Mouse (Mus musculus): Measurements from ENCODE around the gene Pcdh7. TPM values are rescaled to one million over a fixed set of nuclear protein-coding genes. Genes with fewer than 3 reads are reported as not detected.

The Pcdh7 gene
- total and polyA plus RNA-seq, 3 experiments: not detected

DNA sequence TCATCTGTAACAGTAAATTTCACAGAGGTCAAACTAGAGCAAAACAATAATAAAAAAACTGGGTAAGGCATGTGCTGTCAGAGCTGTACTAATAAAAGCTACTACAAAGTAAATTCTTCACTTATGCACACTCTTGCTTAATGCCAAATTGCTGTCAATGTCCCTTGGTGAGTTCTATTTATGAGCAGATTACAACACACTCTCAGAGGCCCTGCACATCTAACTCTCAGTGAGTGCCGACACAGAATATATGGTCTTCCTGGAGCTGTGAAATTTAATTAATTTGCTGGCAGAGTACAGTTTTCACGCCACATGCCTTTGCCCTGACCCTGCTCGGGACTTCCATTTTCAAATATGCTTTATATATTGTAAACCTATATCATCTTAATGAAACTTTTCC is 227.7 kb downstream of the Pcdh7 start:
- H3K4me1 ChIP-seq (ENCODE audit: control insufficient read depth in 1 of 2, insufficient read depth in 2 of 2, low read length in 2 of 2): no peaks in the 10 kb centered on the region
- TF ChIP-seq ELF1 (IDR thresholded peaks at IDR 0.05; ENCODE audit: low read depth, low read length) (no peak), JUND (IDR thresholded peaks at IDR 0.05; ENCODE audit: low read depth, low read length) (no peak), MEF2A (IDR thresholded peaks at IDR 0.05; ENCODE audit: extremely low read depth, insufficient replicate concordance, low read depth, low read length, poor library complexity, severe bottlenecking) (no peak), ZKSCAN1 (IDR thresholded peaks at IDR 0.05; ENCODE audit: low read depth, low read length) (no peak), POLR2AphosphoS5 (IDR thresholded peaks at IDR 0.05; ENCODE audit: borderline replicate concordance, low read depth, low read length) (no peak), SIN3A (IDR thresholded peaks at IDR 0.05; ENCODE audit: low read length) (no peak), GABPA (IDR thresholded peaks at IDR 0.05; ENCODE audit: low read depth, low read length) (no peak), ETS1 (IDR thresholded peaks at IDR 0.05; ENCODE audit: low read depth, low read length) (no peak), ZMIZ1 (IDR thresholded peaks at IDR 0.05; ENCODE audit: low read depth, low read length) (no peak), NELFE (IDR thresholded peaks at IDR 0.05; ENCODE audit: low read depth, low read length) (no peak), RAD21 (IDR thresholded peaks at IDR 0.05; ENCODE audit: low read depth, low read length) (no peak), TAL1 (IDR thresholded peaks at IDR 0.05; ENCODE audit: low read length) (no peak), BHLHE40 (IDR thresholded peaks at IDR 0.05; ENCODE audit: borderline replicate concordance, low read depth, low read length) (no peak), NRF1 (IDR thresholded peaks at IDR 0.05; ENCODE audit: insufficient read depth, low read depth, low read length, poor library complexity, severe bottlenecking) (no peak), CTCF (IDR thresholded peaks at IDR 0.05 in 2 of 3, conservative IDR thresholded peaks at IDR 0.05 in 1 of 3; ENCODE audit: control insufficient read depth in 1 of 3, insufficient read depth in 1 of 3, low read depth in 2 of 3, low read length in 3 of 3, poor library complexity in 1 of 3, severe bottlenecking in 1 of 3) (no peak), ZC3H11A (IDR thresholded peaks at IDR 0.05; ENCODE audit: low read depth, low read length) (no peak)
- no peaks in the 10 kb centered on the region for H3K27me3 ChIP-seq (ENCODE audit: control insufficient read depth in 1 of 2, insufficient read depth in 2 of 2, low read length in 2 of 2)
- no peak overlapping the region for H3K9ac ChIP-seq (ENCODE audit: control insufficient read depth, low read depth, low read length, poor library complexity, severe bottlenecking)
- H3K36me3 ChIP-seq (ENCODE audit: control insufficient read depth in 1 of 2, insufficient read depth in 2 of 2, low read length in 2 of 2): no peaks in the 10 kb centered on the region
- H3K4me3 ChIP-seq (ENCODE audit: control insufficient read depth in 1 of 2, insufficient read depth in 1 of 2, low read depth in 2 of 2, low read length in 2 of 2): no peak overlapping the region
- no peaks in the 10 kb centered on the region for H3K9me3 ChIP-seq (replicated peaks; ENCODE audit: insufficient read depth, low read length)
- DNase-seq (ENCODE audit: low read depth, low spot score): no peak
- no peak overlapping the region for H3K27ac ChIP-seq (ENCODE audit: control insufficient read depth, low read depth, low read length)
- no peaks in the 10 kb centered on the region for H3K79me2 ChIP-seq (ENCODE audit: control insufficient read depth, insufficient read depth, low read length, poor library complexity)

DNA sequence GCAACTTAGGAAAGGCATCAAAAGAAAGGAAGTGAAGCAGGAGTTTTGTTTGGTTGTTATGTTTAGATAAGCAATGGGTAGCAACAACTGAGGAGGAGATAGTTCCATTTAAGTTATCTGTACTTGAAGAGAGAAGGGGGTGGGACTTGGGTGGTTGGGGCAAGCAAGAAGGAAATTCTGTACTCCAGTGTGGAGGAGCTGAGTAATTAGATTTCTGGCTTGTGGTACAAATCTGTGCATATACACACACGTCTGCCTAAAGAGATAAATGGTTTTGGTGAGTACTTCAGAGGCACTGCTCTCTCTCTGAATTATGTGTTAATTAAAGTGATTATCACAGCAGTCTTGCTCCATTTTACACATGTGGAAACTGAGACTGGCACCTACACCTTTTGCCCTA is 241.6 kb downstream of the Pcdh7 start:
- Histone ChIP-seq H3K79me2 (ENCODE audit: control insufficient read depth, insufficient read depth, low read length, poor library complexity) (no peaks in the 10 kb centered on the region), H3K36me3 (ENCODE audit: control insufficient read depth in 1 of 2, insufficient read depth in 2 of 2, low read length in 2 of 2) (peaks cover 0 to 5% of the 10 kb centered on the region in 2 experiments; a peak in 2 of 4 replicates), H3K27me3 (ENCODE audit: control insufficient read depth in 1 of 2, insufficient read depth in 2 of 2, low read length in 2 of 2) (no peaks in the 10 kb centered on the region), H3K9ac (ENCODE audit: control insufficient read depth, low read depth, low read length, poor library complexity, severe bottlenecking) (no peak overlapping the region), H3K4me3 (ENCODE audit: control insufficient read depth in 1 of 2, insufficient read depth in 1 of 2, low read depth in 2 of 2, low read length in 2 of 2) (no peak overlapping the region), H3K27ac (ENCODE audit: control insufficient read depth, low read depth, low read length) (no peak overlapping the region), H3K9me3 (replicated peaks; ENCODE audit: insufficient read depth, low read length) (no peaks in the 10 kb centered on the region), H3K4me1 (ENCODE audit: control insufficient read depth in 1 of 2, insufficient read depth in 2 of 2, low read length in 2 of 2) (peaks cover 0 to 2% of the 10 kb centered on the region in 2 experiments; a peak in 3 of 4 replicates)
- TF ChIP-seq MAFK (IDR thresholded peaks at IDR 0.05; ENCODE audit: borderline replicate concordance, low read depth, low read length) (0 out of 2 replicates have a peak, but pooled peaks have one; percentile 15), ETS1 (IDR thresholded peaks at IDR 0.05; ENCODE audit: low read depth, low read length) (peak; percentile 39; the same call in 1 of the 2 replicates), BHLHE40 (IDR thresholded peaks at IDR 0.05; ENCODE audit: borderline replicate concordance, low read depth, low read length) (no peak), UBTF (IDR thresholded peaks at IDR 0.05; ENCODE audit: borderline replicate concordance, insufficient read depth, low read depth, low read length) (no peak), TCF12 (IDR thresholded peaks at IDR 0.05; ENCODE audit: low read depth, low read length) (peak; percentile 76), RCOR1 (IDR thresholded peaks at IDR 0.05; ENCODE audit: low read depth, low read length) (peak; percentile 96), POLR2AphosphoS2 (IDR thresholded peaks at IDR 0.05; ENCODE audit: low read length) (no peak), E2F4 (IDR thresholded peaks at IDR 0.05; ENCODE audit: borderline replicate concordance, low read depth, low read length) (no peak), SIN3A (IDR thresholded peaks at IDR 0.05; ENCODE audit: low read length) (0 out of 2 replicates have a peak, but pooled peaks have one; percentile 18), EP300 (IDR thresholded peaks at IDR 0.05; ENCODE audit: low read depth in 1 of 2, low read length in 2 of 2) (peak in 1 of 2 experiments; percentile 50; a peak in 2 of 4 replicates), GATA1 (IDR thresholded peaks at IDR 0.05; ENCODE audit: low read depth, low read length) (peak; percentile 53; the same call in 1 of the 2 replicates), MXI1 (IDR thresholded peaks at IDR 0.05; ENCODE audit: low read depth, low read length) (peak; percentile 29; the same call in 1 of the 2 replicates)
- DNase-seq (ENCODE audit: low read depth, low spot score): peak; percentile 46

Measured in MEL (cell line).